Mouse (Mus musculus) liver, embryonic 14.5 days (tissue): ENCODE measurements at regions not wholly inside any gene's neighbourhood (a gene's known extent, or its start where the extent isn't known, plus 50 kb on each side); places are given as distances from the start of the nearest gene placed in this dataset.

Experiments used
- ATAC-seq: fragments of 200-750 bp; cut with Nextera tagmentation; 2 replicates; pipeline ENCODE4 v1.8.0; 2017; ENCODE audit warnings: moderate number of reproducible peaks, mild to moderate bottlenecking, moderate library complexity; ENCODE audit not compliant: insufficient read depth
- DNase-seq, 3 experiments: peaks; one replicate each; pipeline ENCODE4 v3.0.0-alpha.2; 2012 to 2013; ENCODE audit warnings: low read depth in 3 of 3, low spot score in 3 of 3
- H3K27ac ChIP-seq: fragments of 300-500 bp; sonication (generic); 2 replicates; pipeline ENCODE4 v1.5.1; 2014; ENCODE audit warnings: moderate library complexity, mild to moderate bottlenecking, control low read depth, inconsistent platforms
- H3K27me3 ChIP-seq: fragments of 300-500 bp; sonication (generic); 2 replicates; pipeline ENCODE4 v1.6.1; 2014; ENCODE audit warnings: mild to moderate bottlenecking, low read length, moderate library complexity; ENCODE audit not compliant: control insufficient read depth, insufficient read depth
- H3K36me3 ChIP-seq: fragments of 300-500 bp; sonication (generic); replicated peaks from 2 replicates; pipeline ENCODE4 v1.6.1; 2014; ENCODE audit warnings: low read depth; ENCODE audit not compliant: control insufficient read depth, insufficient read depth
- H3K4me1 ChIP-seq, 2 experiments: fragments of 200-500 bp in 1 of 2; fragments of 300-500 bp in 1 of 2; sonication (generic) in 1 of 2; replicated peaks; 2 replicates each; pipeline ENCODE4 v1.6.1; 2012 to 2014; ENCODE audit warnings: antibody characterized with exemption in 1 of 2, inconsistent platforms in 1 of 2, low read length in 1 of 2; ENCODE audit not compliant: control insufficient read depth in 2 of 2, insufficient read depth in 2 of 2
- H3K4me2 ChIP-seq: fragments of 300-500 bp; sonication (generic); 2 replicates; pipeline ENCODE4 v1.6.1; 2014; ENCODE audit warnings: low read depth, mild to moderate bottlenecking, control low read depth, moderate library complexity
- H3K4me3 ChIP-seq, 2 experiments: fragments of 200-500 bp in 1 of 2; fragments of 300-500 bp in 1 of 2; sonication (generic) in 1 of 2; 2 replicates each; pipeline ENCODE4 v1.5.1; 2012 to 2014; ENCODE audit warnings: low read depth in 2 of 2, low read length in 2 of 2, mild to moderate bottlenecking in 2 of 2, control low read depth in 1 of 2, inconsistent platforms in 1 of 2, moderate library complexity in 1 of 2; ENCODE audit not compliant: insufficient read depth in 1 of 2
- H3K9ac ChIP-seq: fragments of 300-500 bp; sonication (generic); replicated peaks from 2 replicates; pipeline ENCODE4 v1.6.1; 2014; ENCODE audit warnings: mild to moderate bottlenecking, control low read depth, moderate library complexity
- H3K9me3 ChIP-seq: fragments of 300-500 bp; sonication (generic); 2 replicates; pipeline ENCODE4 v1.6.1; 2016; ENCODE audit warnings: low read length, mixed read lengths; ENCODE audit not compliant: control insufficient read depth
- CTCF ChIP-seq: IDR thresholded peaks from 2 replicates; pipeline ENCODE4 v1.5.1; 2016; ENCODE audit warnings: antibody characterized with exemption, low read depth, control low read depth
- EP300 ChIP-seq: IDR thresholded peaks from 2 replicates; pipeline ENCODE4 v1.6.1; 2016; ENCODE audit warnings: antibody characterized with exemption, low read depth
- WGBS: fragments of 180-500 bp; shearing (Covaris S2); extraction: QIAGEN DNeasy Blood & Tissue Kit; methylation state at CpG from one replicate; pipeline ENCODE4 v1.1.7; 2014; ENCODE audit not compliant: insufficient replicate concordance; 5-methylcytosine and 5-hydroxymethylcytosine counted together

DNA sequence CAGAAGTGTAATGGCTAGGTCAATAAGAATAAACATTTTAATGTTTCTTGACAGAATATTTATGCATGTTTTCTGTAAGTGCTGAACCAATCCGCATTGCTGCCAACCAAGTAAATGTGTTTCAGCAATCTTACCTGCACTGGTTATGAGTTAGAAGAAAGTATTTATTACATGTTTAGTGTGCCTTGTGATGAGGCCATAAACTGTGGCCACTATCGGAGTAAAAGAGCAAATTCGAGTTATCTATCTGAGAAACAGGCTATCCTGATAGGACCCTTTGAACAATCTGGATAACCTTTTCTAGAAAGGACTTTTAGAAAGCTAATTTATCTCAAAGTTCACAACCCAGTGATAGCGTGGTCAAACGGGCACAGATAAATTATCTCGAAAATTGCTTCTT lies 488.7 kb upstream of the Gcfc2 start:
- Histone ChIP-seq H3K9me3 (no peaks in the 10 kb centered on the region), H3K27me3 (no peaks in the 10 kb centered on the region), H3K4me1 (no peaks in the 10 kb centered on the region), H3K9ac (no peak overlapping the region), H3K4me3 (no peak overlapping the region), H3K36me3 (no peaks in the 10 kb centered on the region), H3K27ac (no peak overlapping the region), H3K4me2 (no peak overlapping the region)
- TF ChIP-seq CTCF (no peak), EP300 (no peak)
- 64% methylated on average over 6 of the region's 6 CpGs for WGBS
- DNase-seq: no peak
- no peak for ATAC-seq

DNA sequence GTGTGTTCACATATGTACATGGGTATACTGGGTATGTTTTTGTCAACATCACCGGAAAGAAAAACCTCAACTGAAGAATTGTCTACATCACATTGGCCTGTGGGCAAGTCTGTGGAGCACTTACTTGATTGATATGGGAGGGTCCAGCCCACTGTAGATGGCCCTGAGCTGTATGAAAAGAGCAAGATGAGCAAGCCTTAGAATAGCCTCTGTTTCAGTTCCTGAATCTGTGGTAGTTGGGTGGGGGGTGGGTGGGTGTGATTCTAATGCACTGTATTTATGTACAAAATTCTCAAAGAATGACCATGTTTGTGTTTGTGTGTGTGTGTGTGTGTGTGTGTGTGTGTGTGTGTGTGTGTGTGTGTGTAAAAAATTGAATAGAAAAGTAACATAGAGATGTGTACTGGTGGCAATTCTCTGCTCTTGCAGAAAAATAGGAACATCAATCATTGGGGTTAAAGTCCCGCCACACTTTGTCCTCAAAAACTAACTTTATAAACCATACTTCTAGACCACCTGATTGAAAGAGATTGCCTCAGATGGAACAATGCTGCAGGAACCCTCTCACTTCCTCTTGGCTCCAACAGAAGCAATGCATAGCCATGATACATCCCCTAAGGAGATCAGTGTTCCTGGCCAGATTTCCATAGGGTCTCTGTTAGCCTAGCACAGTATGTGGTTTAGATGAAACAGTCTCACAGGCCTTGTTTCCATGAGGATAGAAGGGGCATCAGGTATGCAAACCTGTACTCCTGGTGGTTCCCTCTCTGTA lies 484.3 kb upstream of the Gcfc2 start:
- Histone ChIP-seq H3K4me2 (no peak overlapping the region), H3K9ac (no peak overlapping the region), H3K9me3 (no peaks in the 10 kb centered on the region), H3K4me1 (no peaks in the 10 kb centered on the region), H3K27me3 (no peaks in the 10 kb centered on the region), H3K4me3 (no peak overlapping the region), H3K27ac (no peak overlapping the region), H3K36me3 (no peaks in the 10 kb centered on the region)
- DNase-seq (no peak), ATAC-seq (no peak)
- WGBS: 51% methylated on average over 2 of the region's 2 CpGs
- TF ChIP-seq CTCF: no peak
- no peak for TF ChIP-seq EP300

DNA sequence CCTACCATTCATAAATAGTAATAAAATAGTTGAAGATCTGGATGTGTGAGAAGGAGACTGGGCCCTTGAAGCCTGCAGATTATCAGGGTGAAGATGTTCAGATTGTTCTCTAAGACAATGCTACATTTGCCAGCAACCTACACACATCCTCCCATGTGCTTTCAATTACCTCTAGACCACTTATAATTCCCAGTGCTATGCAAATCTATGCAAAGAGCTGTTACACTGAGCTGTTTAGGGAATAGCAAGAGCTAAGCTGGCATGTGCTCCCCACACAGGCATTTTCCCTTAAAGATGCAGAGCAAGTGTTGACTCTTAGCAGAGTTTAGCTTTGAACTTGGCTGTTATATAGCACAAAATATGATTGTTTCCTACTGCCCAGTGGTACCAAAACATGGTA lies 482.1 kb upstream of the Gcfc2 start:
- H3K9me3 ChIP-seq: no peaks in the 10 kb centered on the region
- no peaks in the 10 kb centered on the region for H3K4me1 ChIP-seq
- H3K4me3 ChIP-seq: no peak overlapping the region
- no peaks in the 10 kb centered on the region for H3K36me3 ChIP-seq
- no peak overlapping the region for H3K9ac ChIP-seq
- no peaks in the 10 kb centered on the region for H3K27me3 ChIP-seq
- DNase-seq (no peak), ATAC-seq (no peak)
- no peak overlapping the region for H3K27ac ChIP-seq
- H3K4me2 ChIP-seq: no peak overlapping the region
- TF ChIP-seq CTCF: no peak
- TF ChIP-seq EP300: no peak

DNA sequence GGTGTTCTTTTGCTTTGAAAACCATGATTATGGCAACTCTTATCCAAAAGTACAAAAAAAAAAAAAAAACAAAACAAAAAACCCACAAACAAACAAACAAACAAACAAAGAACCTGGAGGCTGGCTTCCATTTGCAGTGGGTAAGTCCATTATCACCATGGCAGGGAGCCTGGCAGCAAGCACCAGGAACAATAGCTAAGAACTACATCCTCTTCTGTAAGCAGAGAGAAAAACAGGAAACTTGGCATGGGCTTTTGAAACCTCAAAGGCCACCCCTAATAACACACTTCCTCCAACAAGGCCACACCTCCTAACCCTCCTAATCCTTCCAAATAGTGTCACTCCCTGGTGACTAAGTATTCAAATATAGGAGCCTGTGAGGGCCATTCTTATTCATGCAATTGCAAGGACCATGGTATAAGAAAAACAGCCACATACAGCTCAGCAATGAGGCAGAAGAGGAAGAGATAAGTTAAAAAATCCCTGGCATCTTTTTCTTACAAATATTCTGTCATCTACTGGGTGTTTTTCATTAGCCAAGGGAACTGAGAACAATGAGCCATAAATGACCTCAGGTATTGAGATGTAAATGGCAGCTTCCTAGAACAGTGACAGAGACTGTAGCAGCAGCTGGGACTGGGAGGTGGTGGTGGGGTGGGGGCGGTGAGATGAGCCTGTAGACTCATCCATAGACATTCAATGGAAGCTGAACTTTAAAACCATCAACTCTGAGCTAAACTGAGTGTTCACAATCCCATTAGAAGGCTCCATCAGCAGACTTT lies 477.3 kb upstream of the Gcfc2 start:
- no peak for TF ChIP-seq EP300
- no peak for TF ChIP-seq CTCF
- Histone ChIP-seq H3K4me2 (no peak overlapping the region), H3K4me1 (no peaks in the 10 kb centered on the region), H3K36me3 (no peaks in the 10 kb centered on the region), H3K27me3 (no peaks in the 10 kb centered on the region), H3K27ac (no peak overlapping the region), H3K9me3 (no peaks in the 10 kb centered on the region), H3K9ac (no peak overlapping the region), H3K4me3 (no peak overlapping the region)
- DNase-seq (no peak), ATAC-seq (no peak)
- WGBS: 73% methylated on average over 1 of the region's 1 CpGs

DNA sequence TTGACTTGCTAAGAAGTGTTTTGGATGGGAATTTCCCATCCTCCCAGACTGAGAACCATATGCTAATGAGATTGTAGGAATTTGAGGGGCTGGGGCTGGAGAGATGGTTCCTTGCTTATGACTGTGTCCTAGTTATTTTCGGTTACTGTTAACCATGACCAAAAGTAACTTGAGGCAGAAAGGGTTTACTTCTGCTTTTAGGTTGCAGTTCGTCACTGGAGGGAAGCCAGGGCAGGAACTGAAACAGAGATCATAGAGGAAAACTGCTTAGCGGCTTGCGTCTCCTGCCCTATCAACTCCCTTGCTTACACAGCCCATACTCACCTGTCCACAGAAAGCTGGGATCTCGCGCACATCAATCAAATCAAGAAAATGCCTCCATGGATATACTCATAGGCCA lies 475.8 kb upstream of the Gcfc2 start:
- 63% methylated on average over 6 of the region's 6 CpGs for WGBS
- Histone ChIP-seq H3K9me3 (no peaks in the 10 kb centered on the region), H3K4me3 (no peak overlapping the region), H3K4me2 (no peak overlapping the region), H3K9ac (no peak overlapping the region), H3K36me3 (no peaks in the 10 kb centered on the region), H3K27me3 (no peaks in the 10 kb centered on the region), H3K4me1 (no peaks in the 10 kb centered on the region), H3K27ac (no peak overlapping the region)
- TF ChIP-seq CTCF (no peak), EP300 (no peak)
- DNase-seq: no peak
- ATAC-seq: no peak
